Mouse (Mus musculus) limb, embryonic 14.5 days (tissue): ENCODE data around the gene Mkrn2. TPM values are rescaled to one million over a fixed set of nuclear protein-coding genes. Genes with fewer than 3 reads are reported as not detected.
"Not testable (repeated sequence)": the region's sequence is repeated elsewhere in the genome, so short reads cannot be mapped to it uniquely, and the experiment has no call there.

Source experiments
- ATAC-seq: fragments of 200-750 bp; cut with Nextera tagmentation; 2 replicates; pipeline ENCODE4 v1.8.0; 2017; ENCODE audit warnings: low read depth, moderate number of reproducible peaks, moderate TSS enrichment; ENCODE audit not compliant: low FRiP score
- DNase-seq: peaks from one replicate; pipeline ENCODE4 v3.0.0-alpha.2; 2015; ENCODE audit warnings: low spot score
- H3K27ac ChIP-seq: fragments of 300-500 bp; sonication (generic); replicated peaks from 2 replicates; pipeline ENCODE4 v1.5.1; 2014; ENCODE audit warnings: low read depth, mild to moderate bottlenecking, low read length, moderate library complexity, mixed read lengths
- H3K27me3 ChIP-seq: fragments of 300-500 bp; sonication (generic); 2 replicates; pipeline ENCODE4 v1.6.1; 2014; ENCODE audit warnings: low read length, mixed read lengths; ENCODE audit not compliant: control insufficient read depth, insufficient read depth
- H3K36me3 ChIP-seq: fragments of 300-500 bp; sonication (generic); 2 replicates; pipeline ENCODE4 v1.6.1; 2014; ENCODE audit warnings: mild to moderate bottlenecking, low read length, moderate library complexity, mixed read lengths; ENCODE audit not compliant: control insufficient read depth, insufficient read depth
- H3K4me1 ChIP-seq: fragments of 300-500 bp; sonication (generic); 2 replicates; pipeline ENCODE4 v1.6.1; 2014; ENCODE audit warnings: antibody characterized with exemption, low read length, mixed read lengths; ENCODE audit not compliant: control insufficient read depth, insufficient read depth
- H3K4me2 ChIP-seq: fragments of 300-500 bp; sonication (generic); replicated peaks from 2 replicates; pipeline ENCODE4 v1.6.1; 2014; ENCODE audit warnings: low read depth, mild to moderate bottlenecking, low read length, moderate library complexity; ENCODE audit not compliant: severe bottlenecking
- H3K4me3 ChIP-seq: fragments of 300-500 bp; sonication (generic); replicated peaks from 2 replicates; pipeline ENCODE4 v1.5.1; 2014; ENCODE audit warnings: low read length
- H3K9ac ChIP-seq: fragments of 300-500 bp; sonication (generic); 2 replicates; pipeline ENCODE4 v1.6.1; 2014; ENCODE audit warnings: mild to moderate bottlenecking, low read depth, low read length, moderate library complexity; ENCODE audit not compliant: severe bottlenecking
- H3K9me3 ChIP-seq: fragments of 300-500 bp; sonication (generic); 2 replicates; pipeline ENCODE4 v1.6.1; 2016; ENCODE audit warnings: low read length; ENCODE audit not compliant: control insufficient read depth
- POLR2A ChIP-seq: fragments of 200-500 bp; IDR thresholded peaks from 2 replicates; pipeline ENCODE4 v1.8.0; 2012; ENCODE audit warnings: inconsistent platforms, mild to moderate bottlenecking, moderate library complexity, borderline replicate concordance; ENCODE audit not compliant: insufficient read depth, insufficient read length; ENCODE audit errors: extremely low read depth
- WGBS: fragments of 180-500 bp; shearing (Covaris S2); extraction: QIAGEN DNeasy Blood & Tissue Kit; methylation state at CpG from one replicate; pipeline ENCODE4 v1.1.7; 2014; 5-methylcytosine and 5-hydroxymethylcytosine counted together
- polyA plus RNA-seq, 2 experiments: library from polyadenylated mRNA; depleted of rRNA in 1 of 2; stranded (reverse) in 1 of 2; unstranded in 1 of 2; fragments of >200 nt; fragmentation: Nextera tagmentation in 1 of 2; extraction: Ambion mirVana in 1 of 2; gene quantifications; 2 replicates each; pipeline versions ENCODE4 v1.2.1 to v1.2.3; 2012 to 2014

Mkrn2 gene
- polyA plus RNA-seq, 2 experiments, result 28.9 to 34.1 TPM

- H3K4me2 ChIP-seq, result no peak overlapping the region
- H3K36me3 ChIP-seq, result peaks cover 93% of the 10 kb centered on the region
- H3K4me1 ChIP-seq, result no peaks in the 10 kb centered on the region
- no peak for TF ChIP-seq POLR2A
- H3K27ac ChIP-seq, result no peak overlapping the region
- no peaks in the 10 kb centered on the region for H3K9me3 ChIP-seq
- no peak overlapping the region for H3K9ac ChIP-seq
- no peak overlapping the region for H3K4me3 ChIP-seq
- WGBS, result 84% methylated on average over 5 of the region's 5 CpGs
- ATAC-seq (no peak), DNase-seq (no peak)
- H3K27me3 ChIP-seq, result no peaks in the 10 kb centered on the region
Measured at GRCm38 (mm10) chr6:115626121-115626520, 24.4 kb downstream of the Mkrn2 start.

- H3K9ac ChIP-seq, result no peak overlapping the region
- ATAC-seq (no peak), DNase-seq (no peak)
- no peak overlapping the region for H3K4me3 ChIP-seq
- H3K36me3 ChIP-seq, result peaks cover 92% of the 10 kb centered on the region
- no peak overlapping the region for H3K4me2 ChIP-seq
- no peaks in the 10 kb centered on the region for H3K27me3 ChIP-seq
- no peak overlapping the region for H3K27ac ChIP-seq
- WGBS, result 66% methylated on average over 3 of the region's 3 CpGs
- TF ChIP-seq POLR2A, result no peak
- H3K4me1 ChIP-seq, result no peaks in the 10 kb centered on the region
- H3K9me3 ChIP-seq, result no peaks in the 10 kb centered on the region
Measured at GRCm38 (mm10) chr6:115631056-115631795, 29.5 kb downstream of the Mkrn2 start.

- H3K27ac ChIP-seq, result no peak overlapping the region
- no peaks in the 10 kb centered on the region for H3K27me3 ChIP-seq
- ATAC-seq (no peak), DNase-seq (no peak)
- H3K4me1 ChIP-seq, result no peaks in the 10 kb centered on the region
- no peak overlapping the region for H3K9ac ChIP-seq
- H3K36me3 ChIP-seq, result peaks cover 85% of the 10 kb centered on the region
- H3K9me3 ChIP-seq, result no peaks in the 10 kb centered on the region
- TF ChIP-seq POLR2A, result no peak
- 96% methylated on average over 2 of the region's 2 CpGs for WGBS
- H3K4me3 ChIP-seq, result no peak overlapping the region
- H3K4me2 ChIP-seq, result no peak overlapping the region
Measured at GRCm38 (mm10) chr6:115634015-115634414, 32.3 kb downstream of the Mkrn2 start.

GRCm38 (mm10) chr6:115638188-115638587, 36.5 kb downstream of the Mkrn2 start:
- DNase-seq, H3K4me1 ChIP-seq, H3K27ac ChIP-seq, H3K4me3 ChIP-seq, ATAC-seq, H3K9me3 ChIP-seq, H3K9ac ChIP-seq, H3K4me2 ChIP-seq, H3K27me3 ChIP-seq: not testable (repeated sequence)
- H3K36me3 ChIP-seq, result peaks cover 56% of the 10 kb centered on the region
- 91% methylated on average over 7 of the region's 7 CpGs for WGBS

GRCm38 (mm10) chr6:115643315-115643714, 41.6 kb downstream of the Mkrn2 start:
- no peak overlapping the region for H3K4me2 ChIP-seq
- no peak for DNase-seq
- whole genome bisulfite sequencing, result 29% methylated on average over 1 of the region's 1 CpGs
- no peak for TF ChIP-seq POLR2A
- no peak overlapping the region for H3K9ac ChIP-seq
- ATAC-seq, result no peak
- 0 out of 2 replicates have a peak, but pooled peaks cover under 1% of the 10 kb centered on the region for H3K4me1 ChIP-seq
- no peaks in the 10 kb centered on the region for H3K9me3 ChIP-seq
- no peak overlapping the region for H3K4me3 ChIP-seq
- H3K36me3 ChIP-seq, result peaks cover 22% of the 10 kb centered on the region
- H3K27ac ChIP-seq, result no peak overlapping the region
- no peaks in the 10 kb centered on the region for H3K27me3 ChIP-seq
